Mouse (Mus musculus) olfactory bulb, adult 2 months (tissue): ENCODE measurements around the gene Clip4. TPM values are rescaled to one million over a fixed set of nuclear protein-coding genes. Genes with fewer than 3 reads are reported as not detected.

Experiments
- H3K27ac ChIP-seq: fragments of 200-500 bp; 2 replicates; pipeline ENCODE4 v1.5.1; 2012; ENCODE audit warnings: low read depth, low read length; ENCODE audit not compliant: insufficient read depth
- H3K4me1 ChIP-seq: fragments of 200-500 bp; 2 replicates; pipeline ENCODE4 v1.6.1; 2012; ENCODE audit warnings: low read length; ENCODE audit not compliant: control insufficient read depth, insufficient read depth
- H3K4me3 ChIP-seq: fragments of 200-500 bp; 2 replicates; pipeline ENCODE4 v1.5.1; 2012; ENCODE audit warnings: mild to moderate bottlenecking, low read depth, low read length, moderate library complexity; ENCODE audit not compliant: insufficient read depth
- CTCF ChIP-seq: fragments of 200-500 bp; IDR thresholded peaks from 2 replicates; pipeline ENCODE4 v1.5.1; 2012; ENCODE audit warnings: low read depth, mild to moderate bottlenecking, low read length, moderate library complexity; ENCODE audit not compliant: insufficient read depth
- POLR2A ChIP-seq: fragments of 200-500 bp; IDR thresholded peaks from 2 replicates; pipeline ENCODE4 v1.6.1; 2012; ENCODE audit warnings: mild to moderate bottlenecking, low read depth, low read length, moderate library complexity; ENCODE audit not compliant: insufficient read depth
- WGBS: fragments of 180-500 bp; shearing (Covaris S2); methylation state at CpG from one replicate; pipeline ENCODE4 v1.1.7; 2018; 5-methylcytosine and 5-hydroxymethylcytosine counted together
- polyA plus RNA-seq: library from polyadenylated mRNA; stranded (reverse); fragments of >200 nt; gene quantifications from 2 replicates; pipeline ENCODE4 v1.2.4, GENCODE M21; 2012; ENCODE audit warnings: low replicate concordance; ENCODE audit not compliant: missing spikeins, insufficient read depth, insufficient read length

The Clip4 gene
- polyA plus RNA-seq, 1 experiment = 371 TPM

- Histone ChIP-seq H3K4me3 (no peak overlapping the region), H3K27ac (no peak overlapping the region), H3K4me1 (peaks cover 2% of the 10 kb centered on the region; the same call in 1 of the 2 replicates)
- WGBS = 83% methylated on average over 8 of the region's 8 CpGs
- no peak for TF ChIP-seq POLR2A
- TF ChIP-seq CTCF = no peak
These were observed 95.8 kb downstream of the Clip4 start for GRCm38 (mm10) chr17:71864039-71864438.

GRCm38 (mm10) chr17:71865437-71865836, 97.2 kb downstream of the Clip4 start:
- 85% methylated on average over 5 of the region's 5 CpGs for WGBS

GRCm38 (mm10) chr17:71867892-71868291, 99.6 kb downstream of the Clip4 start:
- WGBS = 89% methylated on average over 2 of the region's 2 CpGs
- no peak overlapping the region for H3K4me3 ChIP-seq
- peaks cover 11% of the 10 kb centered on the region for H3K4me1 ChIP-seq
- TF ChIP-seq CTCF (no peak), POLR2A (no peak)
- no peak overlapping the region for H3K27ac ChIP-seq

More at GRCm38 (mm10) chr17:71865437-71865836, 97.2 kb downstream of the Clip4 start:
- no peak for TF ChIP-seq CTCF
- TF ChIP-seq POLR2A = no peak
- no peak overlapping the region for H3K27ac ChIP-seq
- H3K4me3 ChIP-seq = no peak overlapping the region
- peaks cover 11% of the 10 kb centered on the region for H3K4me1 ChIP-seq

- 38% methylated on average over 12 of the region's 12 CpGs for WGBS
- Histone ChIP-seq H3K4me3 (no peak overlapping the region), H3K4me1 (peaks cover 11% of the 10 kb centered on the region), H3K27ac (no peak overlapping the region)
- TF ChIP-seq CTCF (no peak), POLR2A (no peak)
These were observed 100.6 kb downstream of the Clip4 start for GRCm38 (mm10) chr17:71868828-71869227.

- TF ChIP-seq CTCF (no peak), POLR2A (no peak)
- peaks cover 11% of the 10 kb centered on the region for H3K4me1 ChIP-seq
- 5% methylated on average over 60 of the region's 60 CpGs for WGBS
- H3K27ac ChIP-seq = no peak overlapping the region
- H3K4me3 ChIP-seq = peak overlapping the region; percentile 50
These were observed 101.3 kb downstream of the Clip4 start for GRCm38 (mm10) chr17:71869372-71870231.

GRCm38 (mm10) chr17:71870232-71870621, 102.0 kb downstream of the Clip4 start:
- Histone ChIP-seq H3K27ac (no peak overlapping the region), H3K4me1 (peaks cover 11% of the 10 kb centered on the region), H3K4me3 (no peak overlapping the region)
- WGBS = 93% methylated on average over 8 of the region's 8 CpGs
- TF ChIP-seq POLR2A (no peak), CTCF (no peak)

- Histone ChIP-seq H3K4me1 (peaks cover 11% of the 10 kb centered on the region), H3K27ac (no peak overlapping the region), H3K4me3 (no peak overlapping the region)
- WGBS = 78% methylated on average over 1 of the region's 1 CpGs
- TF ChIP-seq CTCF (no peak), POLR2A (no peak)
These were observed 102.4 kb downstream of the Clip4 start for GRCm38 (mm10) chr17:71870641-71871040.

- TF ChIP-seq POLR2A (no peak), CTCF (no peak)
- Histone ChIP-seq H3K4me1 (peaks cover 11% of the 10 kb centered on the region), H3K4me3 (no peak overlapping the region), H3K27ac (no peak overlapping the region)
- WGBS = 96% methylated on average over 7 of the region's 7 CpGs
These were observed 103.7 kb downstream of the Clip4 start for GRCm38 (mm10) chr17:71871981-71872380.

- WGBS = 73% methylated on average over 5 of the region's 5 CpGs
- Histone ChIP-seq H3K27ac (no peak overlapping the region), H3K4me3 (no peak overlapping the region), H3K4me1 (peaks cover 11% of the 10 kb centered on the region)
- TF ChIP-seq CTCF (no peak), POLR2A (no peak)
These were observed 104.7 kb downstream of the Clip4 start for GRCm38 (mm10) chr17:71872976-71873375.

- TF ChIP-seq POLR2A = no peak
- TF ChIP-seq CTCF = peak; percentile 32; the same call in 1 of the 2 replicates
- 38% methylated on average over 6 of the region's 6 CpGs for WGBS
- H3K4me3 ChIP-seq = no peak overlapping the region
- peaks cover 8% of the 10 kb centered on the region for H3K4me1 ChIP-seq
- H3K27ac ChIP-seq = no peak overlapping the region
These were observed 105.8 kb downstream of the Clip4 start for GRCm38 (mm10) chr17:71874077-71874476.
